Mouse (Mus musculus): ENCODE results near the gene Bcar3. TPM values are rescaled to one million over a fixed set of nuclear protein-coding genes. Genes with fewer than 3 reads are reported as not detected.

The Bcar3 gene
- total and polyA plus RNA-seq, 2 experiments from 2014 or later: 6.3 to 23.8 TPM

DNA sequence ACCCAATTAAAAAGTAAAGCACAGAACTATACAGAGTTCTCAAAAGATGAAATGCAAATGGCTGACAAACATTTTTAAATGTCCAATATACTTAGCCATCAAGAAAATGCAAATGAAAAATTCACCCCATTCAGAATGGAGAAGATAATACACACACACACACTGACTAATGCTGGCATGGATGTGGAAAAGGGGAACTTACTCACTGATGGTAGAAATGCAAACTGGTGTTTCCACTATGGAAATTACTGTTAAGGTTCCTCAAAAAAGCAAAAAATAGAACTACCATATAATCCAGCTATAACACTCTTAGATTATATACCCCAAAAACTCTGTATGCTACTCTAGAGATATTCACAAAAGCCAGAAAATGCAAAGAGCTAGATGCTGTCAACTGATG lies 283.4 kb downstream of the Bcar3 start:
- ATAC-seq: no peak
- no peak for TF ChIP-seq CTCF (IDR thresholded peaks at IDR 0.05; ENCODE audit: low read depth)

More for the DNA sequence above, 283.4 kb downstream of the Bcar3 start:
- Histone ChIP-seq H3K27me3 (ENCODE audit: insufficient read depth, low read length) (no peaks in the 10 kb centered on the region), H3K4me2 (ENCODE audit: low read depth, low read length) (no peak overlapping the region), H3K9ac (replicated peaks; ENCODE audit: low read length) (no peak overlapping the region), H3K4me3 (ENCODE audit: low read length) (no peak overlapping the region), H3K9me3 (ENCODE audit: low read length) (no peaks in the 10 kb centered on the region), H3K27ac (no peak overlapping the region), H3K36me3 (ENCODE audit: insufficient read depth, low read length) (no peaks in the 10 kb centered on the region), H3K4me1 (ENCODE audit: insufficient read depth, low read length) (no peaks in the 10 kb centered on the region)
- DNase-seq (ENCODE audit: low spot score): no peak

MicroRNAs within 50 kb of the gene (microRNA counts, 519-probe panel; counts per million panel counts)
- 1,630 counts per million, percentile 20 among the panel's probes with 10 or more counts for microRNA mmu-miR-760

Small RNA genes lying within 50 kb of the gene (microRNA-seq; reads per million reads assigned to microRNA genes)
- gene Mir760 (380 to 451 reads per million in 2 experiments), gene Mir7657 (0 reads per million in 2 experiments)

Other genes starting within 250 kb of the Bcar3 start
- 8.7 and 11.7 TPM in 2 replicates for gene Abca4, start 249.7 kb upstream of the Bcar3 start, total RNA-seq (2014; rRNA removed)
- 3.9 and 4.8 TPM in 2 replicates for gene Abca4, start 249.7 kb upstream of the Bcar3 start, polyA plus RNA-seq (2015; fragmentation: Nextera tagmentation; extraction: Ambion mirVana)
- 32.1 and 36.9 TPM in 2 replicates for gene Gclm, start 48.6 kb upstream of the Bcar3 start, total RNA-seq (2014; rRNA removed)
- gene Gclm, start 48.6 kb upstream of the Bcar3 start, polyA plus RNA-seq (2015; fragmentation: Nextera tagmentation; extraction: Ambion mirVana): 65.0 and 67.6 TPM in 2 replicates
- 8.5 and 9.9 TPM in 2 replicates for gene Dnttip2, start 19.7 kb upstream of the Bcar3 start, total RNA-seq (2014; rRNA removed)
- 43.7 and 48.6 TPM in 2 replicates for gene Dnttip2, start 19.7 kb upstream of the Bcar3 start, polyA plus RNA-seq (2015; fragmentation: Nextera tagmentation; extraction: Ambion mirVana)

Measured in hindbrain, postnatal 0 days (tissue).